Mouse (Mus musculus) thymus, postnatal 14 days (tissue): ENCODE results near the gene Mrps35.
A peak's percentile ranks its signal among the peaks of the same experiment; 100 is the strongest.

ENCODE experiments used
- DNase-seq: peaks from one replicate; pipeline ENCODE4 v3.0.0; 2021

Mrps35 gene

DNA sequence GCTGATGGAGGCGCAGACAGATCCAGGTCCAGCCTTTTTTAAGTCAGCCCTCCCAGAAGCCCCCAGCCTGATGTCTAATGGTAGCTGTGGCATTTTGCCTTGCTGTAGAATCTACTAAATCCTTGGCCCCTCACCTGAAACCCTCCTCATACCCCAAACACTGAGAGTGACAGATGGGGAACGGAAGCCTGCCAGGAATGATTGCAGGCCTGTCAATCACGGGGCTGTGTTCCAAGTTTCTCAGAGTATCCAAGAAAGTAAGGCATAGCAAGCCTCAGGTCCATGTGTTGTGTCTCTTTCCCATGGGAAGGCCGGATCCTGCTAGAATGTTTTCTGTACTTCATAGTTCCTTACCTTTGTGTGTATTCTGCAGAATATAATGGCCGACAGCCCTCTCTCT is 47.6 kb downstream of the Mrps35 start:
- DNase-seq: no peak

DNA sequence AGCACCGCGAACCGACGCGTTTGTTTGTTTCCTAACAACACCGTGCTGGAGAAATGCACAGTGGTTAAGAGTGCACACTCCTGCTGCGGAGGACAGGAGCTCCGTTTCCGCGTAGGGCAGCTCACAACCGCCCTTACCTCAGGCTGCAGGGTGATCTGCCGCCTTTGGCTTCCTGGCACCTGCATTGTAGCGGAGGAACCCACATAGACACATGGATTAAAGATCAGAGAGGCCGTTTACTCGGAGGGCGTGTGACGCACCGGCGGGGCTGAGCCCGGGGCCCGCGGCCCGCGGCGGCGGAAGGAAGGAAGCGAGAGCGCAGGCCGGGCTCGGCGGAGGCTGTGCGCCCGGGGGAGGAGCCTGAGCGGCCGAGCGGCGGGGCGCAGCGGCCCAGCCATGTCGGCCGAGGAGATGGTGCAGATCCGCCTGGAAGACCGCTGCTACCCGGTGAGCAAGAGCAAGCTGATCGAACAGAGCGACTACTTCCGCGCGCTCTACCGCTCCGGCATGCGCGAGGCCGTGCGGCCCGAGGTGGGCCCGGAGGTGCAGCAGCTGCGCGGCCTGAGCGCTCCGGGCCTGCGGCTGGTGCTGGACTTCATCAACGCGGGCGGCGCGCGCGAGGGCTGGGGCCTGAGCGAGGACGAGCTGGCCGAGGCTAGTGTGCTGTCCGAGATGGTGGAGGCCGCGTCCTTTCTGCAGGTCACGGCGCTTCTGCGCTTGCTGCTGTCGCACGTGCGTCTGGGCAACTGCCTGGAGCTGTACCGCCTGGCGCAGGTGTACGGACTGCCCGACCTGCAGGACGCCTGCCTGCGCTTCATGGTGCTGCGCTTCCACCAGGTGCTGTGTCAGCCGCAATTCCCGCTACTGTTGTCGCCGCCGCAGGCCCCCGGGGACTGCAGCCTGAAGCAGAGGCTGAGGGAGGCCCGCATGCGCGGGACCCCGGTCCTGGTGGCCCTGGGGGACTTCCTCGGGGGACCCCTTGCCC is 48.9 kb downstream of the Mrps35 start, which contains the start of gene Klhl42:
TSS of gene Klhl42 (plus strand) at position 244 of the 985 bp plus-strand sequence.
- DNase-seq: peak; percentile 90

DNA sequence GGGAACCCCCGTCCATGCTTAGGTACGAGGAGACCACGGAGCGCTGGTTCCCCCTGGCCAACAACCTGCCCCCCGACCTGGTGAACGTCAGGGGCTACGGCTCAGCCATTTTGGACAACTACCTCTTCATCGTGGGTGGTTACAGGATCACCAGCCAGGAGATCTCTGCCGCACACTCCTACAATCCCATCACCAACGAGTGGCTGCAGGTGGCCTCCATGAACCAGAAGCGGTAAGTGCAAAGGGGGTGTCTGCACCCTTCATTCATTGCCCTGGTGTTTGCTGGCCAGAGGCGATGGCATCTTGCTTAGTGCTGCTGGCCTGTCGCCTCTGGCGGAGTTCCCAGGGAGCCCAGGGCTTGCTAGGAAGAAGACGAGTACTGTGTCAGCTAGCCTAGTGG is 49.6 kb downstream of the Mrps35 start:
- DNase-seq: peak; percentile 33

- DNase-seq: no peak
Measured at GRCm38 (mm10) chr6:147094771-147095170, 52.2 kb downstream of the Mrps35 start.

- no peak for DNase-seq
Measured at GRCm38 (mm10) chr6:147096109-147096508, 53.5 kb downstream of the Mrps35 start.

GRCm38 (mm10) chr6:147096934-147097333 is 54.4 kb downstream of the Mrps35 start:
- no peak for DNase-seq

DNA sequence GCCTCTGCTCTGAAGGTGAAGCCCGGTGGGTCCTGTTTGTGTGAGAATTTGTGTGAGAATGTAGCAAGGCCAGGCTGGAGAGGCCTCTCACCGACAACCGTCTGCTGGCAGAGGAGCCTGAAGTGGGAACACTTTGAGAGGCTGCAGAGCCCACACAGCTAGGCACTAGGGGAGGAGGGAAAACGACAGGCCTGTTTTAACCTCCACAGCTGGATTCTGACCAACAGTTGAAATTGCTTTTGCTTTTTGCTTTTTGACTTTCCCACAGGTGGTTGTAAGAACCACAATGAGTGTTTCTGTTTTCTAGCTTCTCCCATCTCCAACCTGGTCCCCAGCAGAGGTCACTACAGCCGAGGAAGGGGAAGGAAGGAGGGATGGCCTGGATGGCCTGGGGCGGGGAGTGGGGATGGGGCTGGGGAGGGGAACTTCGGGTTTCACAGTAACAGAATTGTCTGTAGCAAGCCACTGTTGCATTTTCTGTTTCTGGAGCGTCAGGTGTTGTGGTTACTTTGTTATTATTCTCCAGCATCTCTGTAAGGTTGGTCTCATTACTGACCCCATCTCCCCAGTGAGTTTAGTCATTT is 54.9 kb downstream of the Mrps35 start:
- peak; percentile 35 for DNase-seq

DNA sequence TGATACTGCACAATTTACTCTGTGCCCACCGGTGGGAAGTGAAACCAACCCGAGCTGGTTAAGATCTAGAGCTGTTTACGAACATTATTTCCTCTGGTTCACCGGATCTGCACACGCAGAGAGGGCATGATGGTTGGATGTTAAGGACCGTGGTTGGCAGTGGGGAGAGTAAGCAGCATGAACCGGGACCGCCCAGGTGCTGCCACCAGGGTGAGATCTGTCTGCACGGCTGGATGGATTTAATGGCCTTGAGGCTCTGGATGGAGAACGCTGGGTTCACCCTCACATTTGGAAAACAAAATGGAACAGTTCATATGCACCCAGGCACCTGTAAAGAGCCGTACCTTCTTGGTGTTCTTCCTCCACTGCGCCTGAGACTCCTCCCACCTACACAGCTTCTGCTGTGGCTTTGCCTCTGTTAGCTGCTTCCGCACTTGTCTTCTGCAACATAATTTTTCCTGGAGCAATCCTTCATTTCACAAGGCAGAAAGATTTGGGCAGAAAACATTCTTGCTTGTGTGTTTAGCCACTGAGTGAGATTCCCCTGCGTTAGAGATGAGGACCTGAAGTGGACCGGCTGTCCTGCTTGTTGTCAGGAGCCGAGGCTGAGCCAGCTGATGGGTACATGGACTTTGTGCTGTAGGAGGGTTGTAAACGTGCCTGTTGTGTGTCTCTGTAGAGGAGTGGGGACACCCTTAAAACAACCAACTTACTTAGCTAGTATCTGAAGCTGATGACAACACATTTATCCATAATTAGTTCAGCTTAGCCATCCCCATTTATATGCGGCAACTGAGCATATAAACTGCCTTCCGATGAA is 57.1 kb downstream of the Mrps35 start:
- DNase-seq: peak; percentile 65

DNA sequence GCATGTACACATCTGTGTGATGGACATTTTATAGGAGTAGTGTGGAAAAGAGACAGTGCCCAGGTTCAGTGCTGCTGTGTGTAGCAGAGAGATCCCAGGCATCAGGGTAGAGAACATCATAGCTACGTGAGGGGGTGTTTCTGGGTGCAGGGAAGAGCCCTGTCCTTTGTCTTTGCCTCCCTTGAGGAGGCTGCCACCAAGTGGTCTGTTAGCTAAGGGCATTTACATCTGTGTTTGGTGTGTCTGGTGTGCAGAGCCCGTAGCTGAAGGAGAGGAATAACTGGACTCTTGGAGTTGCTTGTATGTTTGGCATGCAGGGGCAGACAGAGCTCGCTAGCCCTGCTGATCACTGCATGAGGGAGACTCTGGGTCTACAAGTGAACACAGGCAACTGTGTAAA is 59.7 kb downstream of the Mrps35 start:
- no peak for DNase-seq

GRCm38 (mm10) chr6:147105529-147105928 is 63.0 kb downstream of the Mrps35 start:
- DNase-seq: no peak

GRCm38 (mm10) chr6:147106716-147107115 is 64.2 kb downstream of the Mrps35 start:
- no peak for DNase-seq

DNA sequence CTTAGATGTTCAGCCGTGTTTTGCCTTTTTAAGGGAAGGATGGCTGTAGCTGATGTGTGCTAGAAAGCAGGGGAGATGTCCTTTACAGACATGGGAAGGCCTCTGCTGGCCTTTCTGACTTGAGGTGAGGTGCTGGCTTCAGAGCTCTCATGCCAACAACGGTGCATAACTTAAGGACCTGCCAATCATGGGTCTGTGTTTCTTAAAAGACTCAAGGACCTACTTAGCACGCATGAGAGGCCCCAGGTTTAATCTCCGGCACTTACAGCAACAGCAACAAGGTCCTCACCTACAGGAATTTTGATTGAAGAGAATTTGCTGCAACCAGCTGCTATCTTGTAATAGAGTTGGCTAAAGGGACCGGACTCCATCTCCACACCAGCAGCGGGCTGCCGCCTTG is 66.7 kb downstream of the Mrps35 start:
- no peak for DNase-seq

DNA sequence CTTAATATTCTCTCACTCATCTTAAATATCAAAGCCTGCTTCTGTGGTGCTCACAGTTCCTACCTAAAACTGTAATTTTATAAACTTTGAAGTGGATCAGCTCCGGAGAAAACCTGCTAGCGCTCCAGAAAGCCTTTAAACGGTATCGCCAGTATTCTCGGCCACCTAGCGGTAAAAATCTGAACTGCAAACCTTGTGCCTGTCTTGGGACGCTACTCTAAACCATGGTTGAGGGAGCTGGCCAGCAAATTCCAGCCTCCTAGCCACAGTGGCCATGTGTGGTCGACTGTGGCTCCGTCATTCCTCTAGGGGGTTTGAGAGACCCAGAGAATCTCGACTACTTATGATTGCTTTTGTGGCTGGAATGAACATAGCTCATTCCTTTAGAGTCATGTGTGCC is 74.0 kb downstream of the Mrps35 start:
- peak; percentile 78 for DNase-seq

- DNase-seq: no peak
Measured at GRCm38 (mm10) chr6:147117764-147118163, 75.2 kb downstream of the Mrps35 start.

DNA sequence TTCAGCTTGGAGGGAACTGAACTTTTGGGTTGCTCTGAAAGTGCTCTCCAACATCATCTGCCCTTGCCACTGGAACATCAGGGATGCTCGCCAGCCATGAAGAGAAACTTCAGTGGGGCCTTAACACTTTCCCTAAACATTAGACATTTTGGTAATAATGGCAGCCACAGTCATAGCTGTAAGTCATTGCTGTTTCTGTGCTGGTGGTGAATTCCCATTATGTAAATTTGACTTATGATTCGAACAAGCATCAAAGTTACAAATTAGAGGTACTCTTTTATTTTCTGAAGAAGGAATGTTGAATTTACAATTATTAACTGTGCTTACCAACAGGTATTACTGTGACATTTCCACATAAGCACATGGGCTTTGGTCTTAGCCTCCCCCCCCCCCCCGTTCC is 75.6 kb downstream of the Mrps35 start:
- no peak for DNase-seq

- DNase-seq: no peak
Measured at GRCm38 (mm10) chr6:147121320-147121719, 78.8 kb downstream of the Mrps35 start.
